Mouse (Mus musculus) thymus, postnatal 0 days (tissue): ENCODE measurements around the gene Slc39a1. TPM values are rescaled to one million over a fixed set of nuclear protein-coding genes. Genes with fewer than 3 reads are reported as not detected.
A peak's percentile ranks its signal among the peaks of the same experiment; 100 is the strongest.
"Not testable (repeated sequence)": the region's sequence is repeated elsewhere in the genome, so short reads cannot be mapped to it uniquely, and the experiment has no call there.

ENCODE experiments used
- DNase-seq: peaks from one replicate; pipeline ENCODE4 v3.0.0-alpha.2; 2015; ENCODE audit warnings: low spot score
- polyA plus RNA-seq: library from polyadenylated mRNA; unstranded; fragments of >200 nt; fragmentation: Nextera tagmentation; extraction: Ambion mirVana; gene quantifications from 2 replicates; pipeline ENCODE4 v1.2.1, GENCODE M21; 2015

Slc39a1 gene
- polyA plus RNA-seq, 1 experiment from 2014 or later, result 96.1 TPM

GRCm38 (mm10) chr3:90241251-90241650 lies 6.7 kb upstream of the Slc39a1 start:
- DNase-seq, result no peak

GRCm38 (mm10) chr3:90241669-90242358 lies 6.2 kb upstream of the Slc39a1 start:
- DNase-seq, result no peak

GRCm38 (mm10) chr3:90242984-90243775 lies 4.8 kb upstream of the Slc39a1 start, which contains the start of gene Creb3l4:
Creb3l4 (minus strand) TSS chr3:90243512.
- no peak for DNase-seq

DNA sequence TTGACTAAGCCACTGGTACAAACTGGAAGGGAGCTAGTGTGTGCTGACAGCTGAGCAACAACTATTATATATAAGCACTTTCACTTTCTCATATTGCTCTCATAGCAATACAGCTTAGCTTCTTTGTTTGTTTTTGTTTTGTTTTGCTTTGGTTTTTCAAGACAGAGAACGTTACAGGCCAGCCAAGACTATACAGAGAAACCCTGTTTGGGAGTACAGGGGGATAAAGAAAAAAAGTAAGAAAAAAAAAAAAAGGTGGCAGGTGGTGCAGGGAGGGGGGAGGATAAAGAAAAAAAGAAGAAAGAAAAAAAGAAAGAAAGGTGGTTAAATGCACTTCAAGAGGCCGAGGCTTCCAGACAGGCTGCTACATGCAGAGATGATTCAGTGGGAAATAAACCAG lies 2.6 kb upstream of the Slc39a1 start:
- DNase-seq, result no peak

DNA sequence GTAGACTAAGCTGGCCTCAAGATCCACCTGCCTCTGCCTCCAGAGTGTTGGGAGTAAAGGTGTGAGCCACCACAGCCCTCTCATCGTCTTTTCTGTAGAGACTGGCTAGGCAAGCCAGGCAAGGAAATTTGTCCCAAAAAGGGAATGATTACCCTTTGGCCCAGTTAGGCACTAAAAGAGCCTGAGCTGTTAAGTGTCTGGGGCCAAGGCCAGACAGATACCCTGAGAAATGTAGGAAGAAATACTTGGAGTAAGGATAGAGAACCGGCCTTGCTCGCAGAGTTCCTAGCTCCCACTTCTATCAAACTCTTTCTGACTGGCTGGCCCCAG lies 377 bp upstream of the Slc39a1 start:
- no peak for DNase-seq

DNA sequence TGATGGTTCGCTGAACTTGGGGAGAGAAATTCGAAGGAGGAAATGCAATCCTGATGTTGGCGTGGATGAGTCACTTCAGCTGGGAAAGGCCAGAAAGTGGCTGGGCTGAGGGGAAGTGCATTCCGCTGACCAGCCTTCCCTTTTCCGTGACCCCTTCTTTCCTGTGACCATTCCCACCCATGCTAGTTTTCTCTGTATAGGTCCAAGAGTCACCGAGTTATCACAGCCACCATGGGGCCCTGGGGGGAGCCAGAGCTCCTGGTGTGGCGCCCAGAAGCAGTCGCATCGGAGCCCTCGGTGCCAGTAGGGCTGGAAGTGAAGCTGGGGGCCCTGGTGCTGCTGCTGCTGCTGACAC lies 751 bp downstream of the Slc39a1 start:
- DNase-seq, result peak; percentile 16

GRCm38 (mm10) chr3:90250791-90251190 lies 2.8 kb downstream of the Slc39a1 start:
- no peak for DNase-seq

GRCm38 (mm10) chr3:90251731-90252226 lies 3.8 kb downstream of the Slc39a1 start:
- DNase-seq, result not testable (repeated sequence)

GRCm38 (mm10) chr3:90252659-90253058 lies 4.7 kb downstream of the Slc39a1 start:
- not testable (repeated sequence) for DNase-seq

DNA sequence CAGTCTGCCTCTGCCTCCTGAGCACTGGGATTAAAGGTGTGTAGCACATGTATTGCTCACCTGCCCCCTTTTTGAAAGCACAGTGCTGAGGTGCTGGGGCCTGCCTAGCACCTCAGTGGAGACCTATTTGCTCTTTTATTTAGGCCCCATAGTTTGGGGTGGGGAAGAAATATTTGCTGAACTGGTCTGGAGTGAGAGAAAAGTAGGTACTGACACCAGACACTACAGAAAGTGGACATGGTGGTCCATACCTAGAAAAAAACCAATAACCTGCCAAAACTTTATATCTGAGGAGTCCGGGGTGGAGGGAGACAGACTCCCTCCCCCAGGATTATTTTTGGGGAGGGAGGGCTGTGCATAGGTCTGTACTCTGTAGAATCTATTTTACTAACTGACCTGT lies 5.2 kb downstream of the Slc39a1 start:
- not testable (repeated sequence) for DNase-seq

DNA sequence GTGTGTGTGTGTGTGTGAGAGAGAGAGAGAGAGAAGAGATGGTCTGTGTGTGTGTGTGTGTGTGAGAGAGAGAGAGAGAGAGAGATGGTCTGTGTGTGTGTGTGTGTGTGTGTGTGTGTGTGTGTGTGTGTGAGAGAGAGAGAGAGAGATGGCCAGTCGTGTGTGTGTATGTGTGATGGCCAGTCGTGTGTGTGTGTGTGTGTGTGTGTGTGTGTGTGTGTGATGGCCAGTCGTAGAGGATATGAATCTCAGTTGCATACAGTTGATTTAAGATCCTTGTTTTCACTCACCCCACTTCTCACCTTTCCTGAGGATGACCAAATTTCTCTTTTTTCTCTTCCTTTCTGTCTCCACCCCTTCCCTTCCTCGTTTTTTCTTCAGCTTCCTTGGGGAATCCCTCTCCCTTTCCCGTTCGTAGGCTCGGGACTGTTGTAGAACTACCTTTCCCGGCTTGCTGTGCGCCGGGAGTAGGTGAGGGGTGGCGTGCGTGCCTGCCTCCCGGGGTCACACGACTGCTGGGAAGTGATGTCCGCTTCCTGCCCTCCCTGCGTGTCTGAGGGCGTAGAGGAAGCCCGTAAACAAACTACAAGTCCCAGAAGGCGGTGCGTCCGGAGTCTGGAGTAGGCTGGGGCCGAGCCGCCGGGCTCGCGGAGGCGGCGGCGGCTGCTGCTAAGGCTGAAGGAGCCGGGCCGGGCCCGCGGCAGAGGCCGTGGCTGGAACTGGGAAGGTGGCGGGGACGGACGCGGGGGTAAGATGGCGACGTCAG lies 5.9 kb downstream of the Slc39a1 start, which contains the start of gene Crtc2:
TSS of gene Crtc2 (plus strand) at position 511 of the 766 bp plus-strand sequence.
- DNase-seq, result peak; percentile 92

DNA sequence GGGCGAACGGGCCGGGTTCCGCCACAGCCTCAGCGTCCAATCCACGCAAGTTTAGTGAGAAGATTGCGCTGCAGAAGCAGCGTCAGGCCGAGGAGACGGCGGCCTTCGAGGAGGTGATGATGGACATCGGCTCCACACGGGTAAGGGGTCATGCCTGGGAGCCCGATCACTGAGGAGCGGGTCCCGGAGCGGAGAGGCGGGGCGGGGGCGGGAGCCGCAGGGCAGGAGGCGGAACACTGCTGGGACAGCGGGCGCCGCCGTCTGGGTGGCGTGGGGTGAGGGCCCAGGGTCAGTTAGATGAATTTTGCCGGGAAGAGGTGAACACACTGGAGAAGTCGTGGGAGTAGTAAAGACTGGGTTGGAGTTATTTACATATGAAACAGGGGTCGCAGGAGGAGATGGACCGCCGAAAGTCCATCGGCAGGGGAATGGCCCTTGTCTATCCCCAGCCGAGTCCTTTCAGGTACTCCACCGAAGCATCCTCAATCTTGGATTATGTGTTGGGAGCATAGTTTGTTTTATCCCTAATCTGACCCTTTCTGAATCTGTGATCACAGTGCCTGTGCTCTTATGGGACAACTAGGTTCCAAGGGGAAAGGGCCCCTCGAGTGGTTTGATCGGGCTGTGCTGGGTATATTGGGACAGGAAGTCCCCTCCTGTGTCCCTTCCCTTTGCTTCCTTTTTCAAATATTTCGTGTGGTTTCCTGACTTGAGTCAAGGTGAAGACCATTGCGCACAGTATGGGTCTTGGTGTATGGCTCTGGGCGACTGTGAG lies 6.6 kb downstream of the Slc39a1 start:
- DNase-seq, result peak; percentile 40

- no peak for DNase-seq
Observed at GRCm38 (mm10) chr3:90255194-90255565, 7.2 kb downstream of the Slc39a1 start.

GRCm38 (mm10) chr3:90255784-90256353 lies 7.9 kb downstream of the Slc39a1 start:
- no peak for DNase-seq

DNA sequence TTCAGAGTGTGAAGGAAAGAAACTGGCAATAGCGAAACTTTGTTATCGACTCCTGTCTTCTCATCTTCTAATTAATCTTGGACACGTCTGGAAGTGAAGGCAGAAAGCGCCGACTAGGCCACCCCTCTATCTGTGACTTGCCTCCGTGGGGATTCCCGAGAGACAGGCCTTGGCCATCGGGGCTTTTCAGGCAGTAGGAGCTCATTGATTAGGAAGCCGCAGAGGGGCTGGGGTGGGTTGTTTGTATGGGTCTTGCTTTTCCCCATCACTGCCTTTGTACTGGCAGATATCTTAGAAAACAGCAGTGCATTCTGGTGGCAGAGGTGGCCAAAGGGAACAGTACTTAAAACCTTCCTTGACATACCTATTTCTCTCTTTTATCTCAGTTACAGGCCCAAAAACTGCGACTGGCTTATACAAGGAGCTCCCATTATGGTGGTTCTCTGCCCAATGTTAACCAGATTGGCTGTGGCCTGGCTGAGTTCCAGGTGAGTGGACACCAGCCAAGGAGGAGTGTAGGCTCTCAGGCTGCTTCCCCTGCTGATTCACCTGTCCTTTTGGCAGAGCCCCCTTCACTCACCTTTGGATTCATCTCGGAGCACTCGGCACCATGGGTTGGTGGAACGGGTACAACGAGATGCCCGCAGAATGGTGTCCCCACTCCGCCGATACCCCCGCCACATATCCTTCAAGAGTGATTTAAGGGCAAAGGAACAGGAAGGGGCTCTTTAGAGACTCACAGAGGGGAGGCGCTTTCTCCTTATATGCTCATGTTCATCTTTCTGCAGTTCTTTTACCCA lies 9.0 kb downstream of the Slc39a1 start:
- DNase-seq, result no peak

- no peak for DNase-seq
Observed at GRCm38 (mm10) chr3:90258521-90258920, 10.5 kb downstream of the Slc39a1 start.

GRCm38 (mm10) chr3:90263121-90263771 lies 15.3 kb downstream of the Slc39a1 start:
- DNase-seq, result no peak

- DNase-seq, result no peak
Observed at GRCm38 (mm10) chr3:90264687-90265033, 16.7 kb downstream of the Slc39a1 start.
